Mouse (Mus musculus) cerebellum, adult (tissue): ENCODE data around the gene Pi4kb.
A peak's percentile ranks its signal among the peaks of the same experiment; 100 is the strongest.
"Not testable (repeated sequence)": the region's sequence is repeated elsewhere in the genome, so short reads cannot be mapped to it uniquely, and the experiment has no call there.

Experiments used
- ATAC-seq: cut with Nextera tagmentation; 2 replicates; pipeline ENCODE4 v1.9.2; 2017; ENCODE audit warnings: mild to moderate bottlenecking, moderate library complexity, mixed read lengths; ENCODE audit not compliant: insufficient number of reproducible peaks, low FRiP score, low TSS enrichment

Gene Pi4kb

DNA sequence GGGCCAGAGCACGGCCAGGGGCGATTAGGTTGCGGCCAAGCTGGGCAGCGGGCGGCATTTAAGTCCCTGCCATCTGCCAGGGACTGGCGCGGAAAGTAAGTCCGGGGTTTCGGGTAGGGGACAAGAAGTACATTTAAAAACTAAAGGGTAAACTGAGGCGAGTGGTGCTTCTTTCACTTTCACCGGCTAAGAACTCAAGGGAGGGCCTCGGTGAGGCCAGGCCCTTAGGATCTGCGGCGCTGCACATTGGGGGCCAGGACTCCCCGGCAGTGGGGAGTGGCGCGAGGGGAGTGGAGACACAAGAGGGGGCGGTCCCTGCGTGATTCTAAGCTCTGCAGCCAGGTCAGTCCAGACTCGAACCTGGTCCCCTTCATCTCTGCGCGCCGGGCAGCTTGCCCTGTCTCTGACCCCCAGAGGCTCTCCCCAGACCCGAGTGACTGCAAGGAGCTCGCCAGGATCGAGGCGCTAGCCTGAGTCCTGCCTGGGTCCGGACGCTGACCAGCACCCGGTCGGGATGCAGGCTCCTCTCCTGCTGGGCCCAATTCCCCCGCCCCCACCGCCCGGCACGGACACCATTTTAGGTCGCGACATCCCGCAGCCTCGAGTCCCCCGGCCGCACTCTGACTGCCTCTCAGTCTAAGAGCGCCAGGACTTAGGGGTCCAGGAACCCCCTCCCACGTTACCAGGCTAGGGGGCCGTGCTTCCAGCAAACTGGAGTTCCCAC is 40.1 kb downstream of the Pi4kb start:
- no peak for ATAC-seq

DNA sequence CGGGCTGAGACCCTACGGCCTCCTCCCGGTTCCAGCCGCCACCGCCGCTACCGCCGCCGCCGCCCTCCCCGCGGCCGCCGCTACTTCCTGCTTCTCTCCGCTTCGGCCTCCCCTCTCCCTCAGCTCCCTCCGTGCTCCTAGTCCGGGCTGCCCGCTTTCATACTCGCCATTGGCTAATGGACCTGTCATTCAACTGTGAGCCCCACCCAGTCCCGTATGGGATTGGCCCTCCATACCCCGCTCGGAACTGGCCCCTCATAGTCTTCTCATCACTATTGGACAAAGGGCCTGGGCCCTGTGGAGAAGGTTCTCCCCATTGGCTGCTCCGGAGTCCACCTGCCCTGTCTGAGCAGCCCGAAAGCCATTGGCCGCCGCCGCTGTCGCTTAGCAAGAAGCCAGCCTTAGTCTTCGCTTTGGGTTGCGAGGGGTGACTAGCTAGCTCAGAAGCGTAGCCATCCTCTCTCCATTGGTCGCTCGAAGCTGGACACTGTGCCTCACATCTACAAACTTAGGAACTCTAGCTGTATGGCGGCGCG is 40.9 kb downstream of the Pi4kb start, which contains the start of gene Zfp687:
TSS of gene Zfp687 (minus strand) at position 112 of the 536 bp plus-strand sequence.
- ATAC-seq: peak; percentile 89

DNA sequence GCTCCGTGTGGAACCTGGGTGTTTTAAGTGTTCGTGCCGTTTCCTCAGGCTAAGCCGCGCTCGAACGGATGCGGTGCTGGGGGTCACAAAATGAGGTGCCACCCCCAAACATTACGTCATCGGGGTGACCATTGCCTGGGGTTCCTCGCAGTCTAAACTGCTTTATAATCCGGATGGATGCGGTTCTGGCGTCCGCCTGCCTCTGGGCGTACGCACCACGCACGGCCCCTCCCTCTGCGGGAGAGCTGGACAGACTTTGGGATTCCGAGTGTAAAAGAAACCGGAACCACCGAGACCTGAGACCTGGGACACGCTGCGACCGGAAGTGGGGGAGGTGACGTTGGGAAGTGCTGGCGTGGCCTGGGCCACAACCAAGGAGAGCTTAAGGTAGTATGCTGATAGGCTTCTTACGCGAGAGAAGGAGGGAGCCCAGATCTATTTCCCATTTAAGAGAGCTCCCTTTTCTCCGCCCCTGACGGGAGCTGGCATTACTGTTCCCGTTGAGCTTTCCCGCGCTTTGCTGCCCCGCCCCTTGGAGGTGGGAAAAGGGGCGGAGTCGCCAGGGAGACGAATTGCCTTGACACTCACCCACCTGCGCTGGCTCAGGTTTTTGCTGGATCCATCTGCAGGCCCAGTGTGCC is 41.5 kb downstream of the Pi4kb start:
- peak; percentile 66 for ATAC-seq

DNA sequence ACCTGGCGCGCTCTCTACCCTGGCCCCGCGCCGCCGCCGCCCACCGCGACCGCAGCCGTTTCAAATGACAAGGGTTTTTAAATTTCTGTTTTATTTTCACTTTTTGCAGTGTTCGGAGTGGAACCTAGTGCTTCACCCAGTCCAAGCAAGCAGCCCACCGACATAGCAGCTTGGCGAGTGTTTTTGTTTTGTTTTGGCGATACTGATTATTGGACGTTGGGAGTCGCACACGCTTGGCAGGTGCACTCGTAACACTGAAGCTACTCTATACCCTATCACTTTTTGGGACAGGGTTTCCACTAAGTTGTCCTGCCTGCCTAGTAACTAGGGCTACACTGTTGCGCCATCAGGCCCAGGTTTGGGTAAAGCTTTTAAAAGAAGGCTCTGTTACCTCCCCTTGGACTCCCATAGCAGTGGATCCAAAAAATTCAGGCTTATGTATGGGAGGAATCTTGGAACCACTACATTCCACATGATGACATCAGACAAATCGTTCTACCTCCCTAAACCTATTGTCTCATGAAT is 42.1 kb downstream of the Pi4kb start:
- peak; percentile 0; the same call in 1 of the 2 replicates for ATAC-seq

DNA sequence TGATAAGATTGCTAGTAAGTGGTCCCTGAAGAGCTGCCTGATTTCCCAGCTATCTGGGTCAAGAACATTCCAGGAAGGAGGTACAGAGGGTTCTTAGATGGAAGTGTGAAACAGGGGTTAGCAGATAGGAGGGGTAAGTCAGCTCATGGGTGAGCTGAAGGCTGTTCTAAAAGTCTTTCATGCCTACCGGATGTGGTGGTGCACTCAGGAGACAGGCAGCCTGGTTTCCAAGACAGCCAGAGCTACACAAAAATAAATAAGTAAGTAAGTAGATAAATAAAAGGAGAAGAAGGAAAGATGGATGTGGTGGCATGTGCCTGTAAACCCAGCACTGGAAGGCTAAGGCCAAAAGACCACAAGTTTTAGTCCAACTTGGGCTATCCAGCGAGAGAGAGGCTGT is 44.2 kb downstream of the Pi4kb start:
- ATAC-seq: no peak

DNA sequence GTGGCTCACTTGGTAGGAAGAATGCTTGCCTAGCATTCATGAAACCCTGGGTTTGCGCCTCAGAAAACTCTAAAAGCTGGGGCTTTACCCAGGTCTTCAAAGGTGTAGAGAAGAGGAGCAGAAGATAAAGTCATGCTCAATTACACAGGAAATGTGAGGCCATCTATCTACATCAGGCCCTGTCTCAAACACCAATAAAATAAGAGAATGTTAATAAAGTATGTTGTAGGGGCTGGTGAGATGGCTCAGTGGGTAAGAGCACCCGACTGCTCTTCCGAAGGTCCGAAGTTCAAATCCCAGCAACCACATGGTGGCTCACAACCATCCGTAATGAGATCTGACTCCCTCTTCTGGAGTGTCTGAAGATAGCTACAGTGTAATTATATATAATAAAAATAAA is 46.4 kb downstream of the Pi4kb start:
- not testable (repeated sequence) for ATAC-seq

DNA sequence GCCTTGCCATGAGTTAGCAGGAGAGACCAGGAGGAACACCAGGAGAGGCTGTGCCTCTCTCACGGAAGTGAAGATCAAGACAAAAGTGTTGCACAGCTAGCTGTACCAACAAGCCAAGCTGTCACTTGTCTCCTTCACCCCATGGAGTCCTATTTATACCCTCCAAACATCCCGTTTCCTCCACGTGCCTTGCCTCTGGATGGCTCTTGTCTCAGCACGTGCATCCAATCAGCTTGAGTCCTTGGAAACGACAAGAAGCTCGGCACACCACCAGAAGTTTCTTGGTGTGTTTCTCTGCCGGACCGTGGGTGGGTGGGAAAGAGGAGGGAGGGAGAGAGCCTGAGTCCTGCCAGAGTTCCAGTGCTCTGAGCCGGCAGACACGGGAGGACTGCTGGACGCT is 50.0 kb downstream of the Pi4kb start:
- no peak for ATAC-seq

DNA sequence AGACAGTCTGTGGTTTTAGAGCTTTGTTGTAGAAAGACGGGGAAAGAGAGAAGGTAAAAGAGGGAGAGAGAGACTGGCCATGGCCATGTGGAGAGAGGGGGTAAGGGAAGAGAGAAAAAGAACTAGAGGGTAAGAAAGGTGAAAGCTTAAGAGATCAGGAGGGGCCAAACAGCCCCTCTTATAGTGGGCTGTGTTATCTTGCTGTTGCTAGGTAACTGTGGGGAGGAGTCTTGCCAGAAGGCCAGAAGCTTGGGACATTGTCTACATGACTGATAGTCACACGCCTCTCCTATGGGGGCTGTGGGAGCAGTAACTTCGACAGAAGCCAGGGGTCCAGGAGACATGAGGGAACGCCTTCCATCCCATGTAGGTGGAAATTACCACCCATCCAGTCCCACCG is 50.7 kb downstream of the Pi4kb start:
- ATAC-seq: no peak

DNA sequence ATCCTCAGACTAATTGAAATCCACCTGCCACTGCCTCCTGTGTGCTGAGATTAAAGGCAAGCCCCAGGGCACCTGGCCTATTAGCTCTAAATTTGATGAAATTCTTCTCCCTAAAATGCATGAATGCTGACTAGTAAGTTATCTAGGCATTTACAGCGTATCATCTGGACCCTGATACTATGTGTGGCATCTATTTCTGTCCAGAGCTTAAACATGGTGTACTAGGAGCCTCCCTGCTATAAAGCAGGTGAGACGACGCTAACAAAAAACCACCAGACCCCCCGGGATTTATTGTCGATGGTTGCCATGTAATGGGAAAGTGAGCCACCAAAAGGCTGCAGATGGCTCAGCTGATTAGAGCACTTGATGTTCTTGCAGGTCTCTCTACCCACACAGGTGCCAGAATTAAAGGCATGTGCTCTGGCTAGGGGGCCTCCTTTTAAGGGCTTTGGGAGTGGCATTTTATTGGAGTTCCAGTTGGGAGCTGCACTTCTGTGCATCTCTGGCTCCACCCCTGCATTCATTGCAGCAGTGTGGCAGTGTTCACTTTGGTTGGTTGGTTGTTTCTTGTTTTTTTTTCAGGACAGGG is 52.6 kb downstream of the Pi4kb start:
- ATAC-seq: no peak

DNA sequence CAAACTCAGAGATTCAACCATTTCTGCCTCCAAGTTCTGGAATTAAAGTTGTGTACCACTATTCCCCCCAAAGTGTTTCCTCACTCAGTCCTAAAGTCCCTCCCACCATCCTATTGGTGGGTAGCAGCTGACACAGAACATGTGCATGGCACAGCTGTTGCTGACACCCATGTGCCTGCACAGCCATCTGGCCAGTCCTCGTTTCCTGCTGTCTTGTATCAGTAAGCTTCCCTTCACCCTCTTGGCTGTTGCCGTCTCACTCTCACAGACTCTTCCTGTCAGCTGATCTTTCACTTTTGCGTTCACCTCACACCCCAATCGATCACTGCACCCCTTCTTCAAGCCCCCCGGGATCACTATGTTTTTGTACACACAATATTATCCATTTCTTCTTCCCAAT is 53.2 kb downstream of the Pi4kb start:
- no peak; the same call in 1 of the 2 replicates for ATAC-seq

DNA sequence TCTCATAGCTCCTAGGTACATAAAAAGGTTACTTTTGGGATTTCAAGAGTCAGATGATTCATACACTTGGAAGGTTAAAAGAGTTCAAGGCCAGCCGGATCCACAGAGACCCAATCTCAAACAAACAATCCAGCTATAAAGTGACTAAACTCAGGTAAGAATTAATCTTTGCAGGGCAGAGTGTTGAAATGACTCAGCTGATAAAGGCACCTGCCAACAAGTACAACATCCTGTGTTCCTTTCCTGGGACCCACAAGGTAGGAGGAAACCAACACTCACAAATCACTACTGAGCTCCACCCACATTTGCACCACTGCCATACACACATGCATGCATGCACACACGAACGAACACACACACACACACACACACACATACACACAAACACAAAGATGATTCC is 54.1 kb downstream of the Pi4kb start:
- ATAC-seq: no peak

DNA sequence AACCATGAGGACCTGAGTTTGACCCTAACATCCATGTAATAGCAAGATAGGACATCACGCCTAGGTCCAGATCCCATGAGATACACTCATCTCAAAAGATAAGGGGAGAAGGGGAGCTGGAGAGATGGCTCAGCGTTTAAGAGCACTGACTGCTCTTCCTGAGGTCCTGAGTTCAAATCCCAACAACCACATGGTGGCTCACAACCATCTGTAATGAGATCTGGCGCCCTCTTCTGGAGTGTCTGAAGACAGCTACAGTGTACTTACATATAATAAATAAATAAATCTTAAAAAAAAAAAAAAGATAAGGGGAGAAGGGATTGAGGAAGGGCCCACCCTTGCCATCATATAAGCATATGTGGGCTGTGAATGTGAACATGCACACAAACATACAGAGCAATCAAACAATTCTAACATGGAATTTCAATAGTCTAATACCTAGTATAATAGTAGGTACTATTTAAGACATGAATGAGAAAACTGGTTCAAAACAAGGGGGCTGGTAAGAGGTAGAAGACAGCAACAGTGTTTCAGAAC is 54.8 kb downstream of the Pi4kb start:
- not testable (repeated sequence) for ATAC-seq

DNA sequence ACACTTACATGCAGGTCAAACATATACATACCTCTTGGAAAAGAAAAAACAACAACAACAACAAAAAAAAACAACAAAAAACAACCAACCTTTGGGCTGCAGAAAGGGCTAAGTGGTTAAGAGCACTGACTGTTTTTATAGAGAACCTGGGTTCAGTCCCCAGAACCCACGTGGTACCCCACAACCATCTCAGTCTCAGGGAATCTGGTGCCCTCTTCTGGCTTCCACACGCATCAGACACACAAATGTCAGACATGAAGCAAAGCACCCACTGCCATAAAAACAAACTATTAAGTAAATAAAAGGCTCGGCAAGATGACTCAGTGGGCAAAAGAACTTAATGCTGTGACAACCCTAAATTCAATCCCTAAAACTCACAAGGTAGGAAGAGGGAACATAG is 55.4 kb downstream of the Pi4kb start:
- no peak for ATAC-seq

DNA sequence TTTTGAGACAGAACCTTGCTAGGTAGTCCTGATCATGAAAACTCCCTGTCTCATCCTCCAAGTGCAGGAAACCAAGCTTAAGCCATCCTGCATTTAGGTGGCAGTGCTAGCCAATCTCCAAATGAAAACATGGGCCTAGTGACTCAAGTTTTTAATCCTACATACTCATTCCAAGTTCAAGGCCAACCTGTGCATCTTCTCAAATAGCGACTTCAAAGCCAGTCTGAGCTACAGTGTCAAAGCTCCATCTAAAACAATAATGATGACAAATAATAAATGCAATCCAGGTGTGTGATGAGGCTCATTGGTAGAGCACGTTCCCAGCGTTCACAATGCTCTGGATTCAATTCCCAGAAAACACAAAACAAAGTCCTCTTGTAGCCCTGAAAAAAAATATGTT is 67.1 kb downstream of the Pi4kb start:
- ATAC-seq: no peak

DNA sequence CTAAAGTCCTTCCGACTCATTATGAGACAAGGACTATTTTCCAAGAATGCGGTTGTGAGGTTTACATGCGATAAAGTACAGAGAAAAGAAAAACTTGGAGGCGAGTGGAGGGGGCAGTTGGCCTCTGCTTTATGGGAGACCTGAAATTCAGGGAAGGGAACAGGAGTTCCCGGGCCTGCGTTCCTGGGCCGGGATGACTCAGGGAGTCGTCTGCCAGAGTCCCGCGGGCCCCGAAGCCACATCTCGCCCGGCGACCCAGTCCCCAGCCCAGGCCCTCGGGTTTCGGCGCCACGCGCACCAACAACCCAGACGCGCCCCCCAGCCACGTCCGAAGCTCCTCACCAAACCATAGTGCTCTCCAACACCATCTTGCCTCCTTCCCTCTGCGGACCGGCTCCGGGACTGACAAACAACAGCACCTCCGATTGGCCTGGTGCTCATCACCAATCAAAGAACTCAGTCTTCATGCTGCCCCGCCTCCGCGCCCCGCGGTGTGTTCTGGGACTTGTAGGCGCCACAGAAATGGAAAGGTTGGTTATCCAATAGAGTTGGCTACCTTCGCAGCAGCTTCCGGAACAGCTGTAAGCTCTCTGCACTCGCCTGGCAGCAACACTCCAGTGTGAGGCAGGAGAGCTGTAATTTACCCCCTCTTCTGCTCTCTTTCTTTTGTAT is 67.8 kb downstream of the Pi4kb start, which contains the start of gene Psmd4:
TSS of gene Psmd4 (minus strand) at position 449 of the 672 bp plus-strand sequence.
- ATAC-seq: peak; percentile 99

DNA sequence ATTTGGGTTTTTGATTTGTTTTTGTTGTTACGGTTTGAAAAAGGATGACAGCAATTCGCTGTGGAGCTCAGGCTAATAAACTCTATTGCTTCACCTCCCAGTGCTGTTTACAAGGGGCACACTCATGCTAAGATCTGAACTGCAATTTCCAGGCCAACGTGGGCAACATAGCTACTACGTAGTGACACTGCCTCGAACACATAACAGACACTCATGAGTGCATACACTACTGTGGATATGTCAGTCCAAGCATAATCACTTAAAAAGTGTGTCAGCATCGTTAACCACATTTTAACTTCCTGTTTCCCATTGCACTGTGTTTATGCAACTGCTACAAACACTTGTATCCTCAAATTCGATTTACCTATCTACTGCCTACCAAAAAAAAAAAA is 68.3 kb downstream of the Pi4kb start:
- peak; percentile 41; the same call in 1 of the 2 replicates for ATAC-seq

DNA sequence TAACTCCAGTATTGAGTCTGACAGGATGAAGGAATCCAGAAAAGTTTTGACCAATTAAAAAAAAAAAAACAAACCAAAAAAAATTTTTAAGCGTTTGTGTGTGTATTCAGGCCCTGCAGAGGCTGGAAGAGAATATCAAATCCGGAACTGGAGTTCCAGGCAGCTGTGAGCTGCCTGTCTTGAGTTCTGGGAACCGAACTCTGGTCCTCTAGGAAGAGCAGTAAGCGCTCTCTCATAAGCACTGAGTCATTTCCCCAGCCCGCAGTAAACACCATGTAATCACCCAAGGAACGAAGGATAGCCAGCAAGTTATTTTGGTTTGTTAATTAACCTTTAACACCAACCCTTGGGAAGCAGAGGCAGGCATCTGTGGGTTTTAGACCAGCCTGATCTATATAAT is 68.7 kb downstream of the Pi4kb start:
- ATAC-seq: no peak

DNA sequence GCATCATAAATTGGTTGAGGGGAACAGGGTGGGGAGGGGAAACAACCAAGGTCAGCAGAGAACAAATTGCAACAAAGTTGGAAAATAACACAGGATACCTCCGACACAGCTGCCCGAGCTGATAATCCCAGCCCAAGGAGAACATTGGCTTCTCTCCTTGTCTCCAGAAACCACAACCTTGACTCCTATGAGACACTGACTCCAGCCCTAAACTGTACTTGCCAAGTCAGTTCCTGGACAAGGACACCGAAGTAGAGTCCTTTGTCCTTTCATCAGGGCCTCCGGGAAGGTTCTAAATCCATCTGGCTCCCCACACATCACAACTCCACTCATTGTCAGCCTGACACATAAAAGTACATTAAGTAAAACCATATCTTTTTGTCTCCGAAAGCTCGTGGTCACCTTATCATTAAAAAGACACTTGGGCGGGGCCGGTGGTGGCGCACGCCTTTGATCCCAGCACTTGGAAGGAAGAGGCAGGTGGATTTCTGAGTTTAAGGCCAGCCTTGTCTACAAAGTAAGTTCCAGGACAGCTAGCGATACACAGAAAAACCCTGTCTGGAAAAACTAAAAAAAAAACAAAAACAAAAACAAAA is 72.0 kb downstream of the Pi4kb start:
- ATAC-seq: no peak

DNA sequence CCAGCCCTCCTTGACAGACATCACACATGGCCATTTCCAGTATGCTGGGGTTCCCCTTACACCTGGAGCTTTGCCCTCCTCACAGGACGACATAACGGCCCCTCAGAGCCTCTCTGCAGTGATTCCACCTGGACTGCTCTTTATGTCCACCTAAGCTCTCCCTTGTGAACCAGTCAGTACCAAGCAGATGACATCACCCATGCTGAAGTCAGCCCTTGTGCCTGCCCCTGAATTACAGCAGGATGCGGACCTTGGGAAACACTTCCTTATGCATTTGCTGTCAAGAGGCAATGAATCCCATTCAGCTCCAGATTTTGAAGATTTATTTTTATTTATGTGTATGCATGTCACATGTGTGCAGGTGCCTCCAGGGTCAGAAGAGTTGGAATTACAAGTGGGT is 73.4 kb downstream of the Pi4kb start:
- no peak for ATAC-seq

DNA sequence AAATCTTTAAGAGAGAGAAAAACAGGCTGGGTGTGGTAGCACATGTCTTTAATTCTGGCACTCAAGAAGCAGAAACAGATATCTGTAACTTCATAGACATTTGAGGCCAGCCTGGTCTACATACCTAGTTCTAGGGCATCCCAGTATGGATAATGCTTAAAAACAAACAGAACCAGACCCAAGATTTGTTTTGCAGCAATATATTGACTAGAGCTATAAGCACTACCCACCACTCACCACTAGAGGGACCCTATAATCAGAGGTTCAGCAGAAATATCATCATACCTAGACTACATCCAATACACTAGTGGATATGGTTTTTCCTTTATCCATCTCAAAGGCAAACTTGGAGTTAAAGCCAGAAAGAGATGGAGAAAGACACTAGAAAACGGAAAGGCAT is 78.4 kb downstream of the Pi4kb start:
- no peak for ATAC-seq
